Mouse (Mus musculus) CD4-positive, CD25-positive, alpha-beta regulatory T cell, adult 2 months (primary cell): Measurements from ENCODE around the gene Tcp11l1.
A peak's percentile ranks its signal among the peaks of the same experiment; 100 is the strongest.

Experiments
- DNase-seq: peaks from one replicate; pipeline ENCODE4 v3.0.0-alpha.2; 2012; ENCODE audit warnings: low read depth, low spot score

Tcp11l1 gene

DNA sequence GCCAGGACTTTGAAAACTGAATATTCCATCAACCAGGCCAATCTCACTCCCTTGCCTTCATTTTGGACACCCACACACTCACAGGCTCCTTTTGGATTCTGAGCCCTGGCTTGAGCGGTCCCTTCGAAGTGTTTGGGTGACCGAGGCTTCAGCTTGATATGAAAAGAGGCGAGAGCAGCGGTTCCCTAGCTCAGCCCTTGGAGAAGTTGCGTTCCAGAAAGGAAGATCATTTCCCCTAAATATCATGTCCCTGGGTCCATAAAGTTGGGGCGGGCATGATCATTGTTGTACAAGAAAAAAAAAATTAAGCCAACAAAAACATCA is 479 bp upstream of the Tcp11l1 start:
- no peak for DNase-seq

DNA sequence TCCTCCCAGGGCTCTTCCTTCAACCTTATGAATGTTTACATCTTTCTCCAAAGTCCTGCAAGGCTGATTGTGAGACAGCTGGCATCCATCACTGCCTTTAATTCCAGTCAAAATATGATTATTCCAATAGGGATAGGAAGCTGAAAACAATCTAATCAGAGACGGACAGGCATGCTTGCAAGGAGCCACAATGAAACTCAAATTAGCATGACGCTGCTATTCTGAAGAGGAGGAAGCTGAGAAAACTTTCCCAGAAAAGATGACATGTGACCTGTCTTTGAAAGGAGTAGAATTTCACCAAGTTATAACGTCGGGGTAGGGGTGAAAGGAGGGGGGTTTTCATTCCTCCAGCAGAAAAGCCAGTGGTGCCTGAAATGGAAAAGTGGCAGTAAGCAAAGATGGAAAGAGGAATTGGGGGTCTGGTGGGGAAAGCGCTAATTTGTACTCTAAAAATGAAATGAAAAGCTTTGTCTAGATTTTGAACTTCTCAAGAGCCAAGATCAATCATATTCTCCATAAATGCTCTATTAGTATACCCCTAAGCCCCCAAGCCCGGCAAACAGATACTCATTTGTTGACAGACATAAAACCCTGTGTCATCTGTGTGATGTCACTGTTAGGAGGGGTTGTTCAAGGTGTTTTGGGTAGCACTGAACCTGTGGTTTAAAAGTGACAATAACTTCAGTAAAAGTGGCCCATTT is 1.1 kb downstream of the Tcp11l1 start:
- no peak for DNase-seq

- DNase-seq: no peak
Observed at GRCm38 (mm10) chr2:104709786-104710337, 2.1 kb downstream of the Tcp11l1 start.

GRCm38 (mm10) chr2:104704355-104704754 is 7.6 kb downstream of the Tcp11l1 start:
- no peak for DNase-seq

- DNase-seq: no peak
Observed at GRCm38 (mm10) chr2:104703158-104703557, 8.8 kb downstream of the Tcp11l1 start.

- no peak for DNase-seq
Observed at GRCm38 (mm10) chr2:104699659-104700058, 12.3 kb downstream of the Tcp11l1 start.

DNA sequence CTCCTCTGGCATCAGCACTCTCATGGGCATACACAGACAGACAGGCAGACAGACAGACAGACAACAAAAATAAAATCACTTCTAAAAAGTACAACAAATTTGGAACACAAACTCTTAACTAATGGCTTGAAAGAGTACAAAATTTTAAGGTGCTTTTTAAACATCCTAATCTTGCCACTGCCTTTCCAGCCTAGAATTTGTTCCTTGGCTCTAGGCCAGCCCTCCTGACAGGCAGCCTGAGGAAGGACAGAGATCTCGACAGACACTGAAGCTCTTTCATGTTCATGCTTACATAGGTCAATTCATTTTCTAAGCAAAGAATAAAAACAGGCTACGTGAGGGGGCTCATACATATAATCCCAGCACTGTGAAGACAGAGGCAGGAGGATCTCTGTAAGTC is 19.4 kb downstream of the Tcp11l1 start:
- DNase-seq: no peak

- no peak for DNase-seq
Observed at GRCm38 (mm10) chr2:104690720-104691119, 21.2 kb downstream of the Tcp11l1 start.

DNA sequence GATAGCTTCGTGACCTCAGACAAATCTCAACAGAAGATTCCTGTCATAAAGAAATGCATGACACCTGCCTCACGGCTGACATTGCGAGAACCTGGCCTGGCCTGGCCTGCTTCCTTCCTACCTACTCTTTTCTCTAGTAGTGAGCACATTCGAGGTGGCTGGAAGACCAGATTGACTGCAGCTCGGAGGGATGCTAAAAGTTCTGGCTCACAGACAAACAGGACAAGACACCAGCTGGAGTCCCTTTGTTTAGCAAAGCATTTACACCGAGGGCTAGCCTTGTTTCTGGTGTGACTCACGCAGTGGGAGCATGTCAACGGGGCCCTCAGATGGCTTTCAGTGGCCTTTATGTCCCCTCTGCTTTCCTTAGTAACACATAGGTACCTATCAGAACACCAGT is 23.2 kb downstream of the Tcp11l1 start:
- no peak for DNase-seq

- no peak for DNase-seq
Observed at GRCm38 (mm10) chr2:104688321-104688720, 23.6 kb downstream of the Tcp11l1 start.

GRCm38 (mm10) chr2:104687261-104687660 is 24.7 kb downstream of the Tcp11l1 start:
- no peak for DNase-seq

DNA sequence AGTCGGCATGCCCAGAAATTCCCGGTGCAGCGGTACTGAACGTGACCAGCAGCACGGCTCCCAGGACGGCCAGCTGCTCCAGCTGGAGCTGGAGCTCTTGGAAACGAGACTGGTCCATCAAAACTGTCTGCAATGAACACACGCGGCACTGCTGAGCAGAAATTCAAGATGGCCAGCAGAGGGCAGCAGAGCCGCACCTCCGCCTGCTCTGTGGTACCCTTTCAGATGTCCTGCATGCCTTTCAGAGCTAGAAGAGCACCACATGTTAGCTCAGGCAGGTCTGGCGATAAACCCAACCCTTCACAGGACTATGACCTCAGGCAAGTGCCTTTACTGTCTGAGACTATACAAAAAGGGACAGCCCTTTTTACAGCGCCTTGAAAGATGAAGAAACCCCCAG is 26.6 kb downstream of the Tcp11l1 start:
- DNase-seq: peak; percentile 78

DNA sequence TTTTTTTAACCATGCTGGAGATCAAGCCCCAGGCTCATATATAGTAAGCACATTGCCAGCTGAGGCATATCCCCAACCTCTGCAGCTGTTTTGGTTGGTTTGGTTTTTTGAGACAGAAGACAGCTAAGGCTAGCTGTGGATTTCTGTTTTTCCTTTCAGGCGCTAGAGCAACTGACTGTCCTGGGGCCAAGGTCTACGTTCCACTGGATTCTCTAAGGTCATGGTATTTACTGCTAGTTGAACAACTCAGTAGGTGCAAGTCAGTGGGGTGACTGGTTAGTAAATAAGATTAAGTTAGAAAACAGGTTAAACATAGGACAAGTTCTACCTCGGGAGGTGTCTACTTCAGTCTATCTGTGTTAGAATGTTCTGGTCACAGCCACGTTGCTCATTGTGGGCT is 27.2 kb downstream of the Tcp11l1 start:
- DNase-seq: no peak

- DNase-seq: no peak
Observed at GRCm38 (mm10) chr2:104677326-104677725, 34.6 kb downstream of the Tcp11l1 start.

- no peak for DNase-seq
Observed at GRCm38 (mm10) chr2:104671724-104672123, 40.2 kb downstream of the Tcp11l1 start.

GRCm38 (mm10) chr2:104669122-104669804 is 42.7 kb downstream of the Tcp11l1 start:
- peak; percentile 10 for DNase-seq

DNA sequence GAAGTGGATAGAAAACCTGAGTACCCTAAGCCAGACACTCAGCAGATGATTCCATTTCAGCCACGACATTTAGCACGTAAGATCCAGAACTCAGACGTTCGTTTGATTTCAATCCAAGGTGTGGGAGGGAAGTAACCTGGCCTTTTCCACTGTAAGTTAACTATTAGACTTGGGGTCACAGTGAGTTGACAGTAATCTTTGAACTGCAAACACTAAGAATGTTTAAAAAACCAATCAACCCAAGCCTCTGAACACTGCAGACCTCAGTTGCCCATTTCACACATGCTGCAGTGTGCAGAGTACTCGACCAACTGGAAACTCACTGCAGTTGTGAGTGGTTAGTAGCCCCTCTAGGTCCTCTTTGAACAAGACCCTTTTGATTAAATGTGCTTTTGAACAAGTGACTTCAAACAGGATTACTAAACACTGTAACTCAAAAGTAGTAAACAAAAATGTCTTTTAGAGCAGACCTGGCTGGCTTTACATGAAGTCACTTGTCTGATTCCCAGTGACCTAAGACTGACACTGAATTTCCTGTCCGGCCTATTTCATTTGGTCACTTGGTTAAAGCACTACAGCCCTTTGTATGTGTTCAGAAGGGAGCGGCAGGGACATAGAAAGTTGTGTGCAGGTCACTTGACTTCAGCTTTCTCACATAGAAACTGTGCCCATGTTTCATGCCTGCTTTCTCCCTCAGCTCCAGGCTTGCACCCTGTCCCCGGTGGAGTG is 48.4 kb downstream of the Tcp11l1 start:
- no peak for DNase-seq

DNA sequence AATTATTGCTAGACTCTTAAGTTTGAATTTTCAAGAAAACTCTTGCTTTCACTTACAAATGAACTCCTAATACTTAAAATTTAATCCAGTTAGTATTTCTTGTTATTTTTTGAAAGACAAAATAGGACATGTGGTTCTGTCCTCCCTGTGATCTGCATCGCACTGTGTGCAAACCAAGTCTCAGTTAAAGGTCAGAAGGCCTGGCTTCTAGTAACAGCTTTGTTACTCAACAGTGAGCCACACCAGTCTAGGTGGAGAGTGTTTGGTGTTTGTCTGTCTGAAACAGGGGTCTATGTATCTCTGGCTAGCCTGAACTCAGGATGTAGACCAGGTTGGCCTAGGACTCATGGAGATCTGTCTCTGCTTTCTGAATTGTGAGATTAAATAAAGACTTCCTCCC is 53.3 kb downstream of the Tcp11l1 start:
- no peak for DNase-seq

- no peak for DNase-seq
Observed at GRCm38 (mm10) chr2:104615985-104616711, 95.8 kb downstream of the Tcp11l1 start.

GRCm38 (mm10) chr2:104614786-104615185 is 97.2 kb downstream of the Tcp11l1 start:
- DNase-seq: no peak
